Mouse (Mus musculus): ENCODE measurements at regions not wholly inside any gene's neighbourhood (a gene's known extent, or its start where the extent isn't known, plus 50 kb on each side); places are given as distances from the start of the nearest gene placed in this dataset.

DNA sequence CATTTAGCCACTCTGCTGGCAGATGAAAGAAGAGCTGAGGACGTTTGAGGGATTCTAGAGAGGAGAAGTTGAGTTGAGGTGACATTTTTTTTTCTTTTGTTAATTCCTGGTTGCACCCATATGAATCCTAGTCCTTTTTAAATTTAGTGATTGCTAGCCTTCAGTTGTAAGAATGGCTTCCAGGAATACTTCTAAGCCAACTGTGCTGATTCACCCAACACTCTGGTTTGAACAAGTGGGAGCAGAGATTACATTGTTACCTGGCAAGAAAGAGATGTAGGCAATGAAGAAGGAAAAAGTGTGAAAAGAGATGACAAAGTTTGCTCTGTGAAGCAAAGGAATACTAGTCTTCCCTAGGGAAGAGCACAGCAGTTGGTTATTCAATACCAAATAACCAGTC lies 261.1 kb upstream of the Kcnq5 start:
- DNase-seq (ENCODE audit: low spot score) = no peak

DNA sequence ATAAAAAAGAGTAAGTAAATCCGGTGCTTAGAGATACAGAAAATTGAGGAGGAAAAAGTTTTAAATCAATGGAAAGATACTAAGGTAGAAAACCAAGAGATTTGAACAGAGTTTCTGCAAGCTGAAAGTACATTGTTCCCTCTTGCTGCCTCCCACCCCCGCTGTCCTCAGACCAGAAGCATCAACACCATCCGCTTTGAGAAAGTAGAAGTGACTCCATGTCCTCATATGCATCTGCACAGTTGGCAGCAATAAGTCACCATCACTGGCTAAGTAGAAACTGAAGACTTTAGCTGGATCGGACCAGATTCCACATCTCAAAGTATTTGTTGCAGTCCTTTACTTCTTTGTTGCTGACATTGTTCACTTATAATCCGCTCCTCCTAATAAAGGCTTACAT lies 250.1 kb upstream of the Kcnq5 start:
- DNase-seq (ENCODE audit: low spot score) = no peak

DNA sequence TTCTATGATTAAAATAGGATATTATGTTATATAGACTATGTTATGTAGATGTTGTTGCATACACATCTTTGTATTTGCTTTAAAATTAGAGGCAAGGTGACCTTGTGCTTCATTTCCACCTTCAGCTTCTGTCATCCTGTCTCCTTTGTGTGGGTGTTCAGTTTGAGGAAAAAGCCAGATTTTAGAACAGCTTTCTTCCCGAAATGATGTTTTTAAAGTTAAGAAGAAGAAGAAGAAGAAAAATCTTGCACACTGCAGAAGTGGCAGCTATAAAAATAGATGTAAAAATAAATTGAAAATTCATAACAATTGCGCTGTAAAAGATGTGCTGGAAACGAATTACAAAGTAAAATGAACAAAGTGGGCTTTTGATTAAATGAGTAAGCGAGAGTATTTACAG lies 249.5 kb upstream of the Kcnq5 start:
- DNase-seq (ENCODE audit: low spot score) = peak; percentile 3

DNA sequence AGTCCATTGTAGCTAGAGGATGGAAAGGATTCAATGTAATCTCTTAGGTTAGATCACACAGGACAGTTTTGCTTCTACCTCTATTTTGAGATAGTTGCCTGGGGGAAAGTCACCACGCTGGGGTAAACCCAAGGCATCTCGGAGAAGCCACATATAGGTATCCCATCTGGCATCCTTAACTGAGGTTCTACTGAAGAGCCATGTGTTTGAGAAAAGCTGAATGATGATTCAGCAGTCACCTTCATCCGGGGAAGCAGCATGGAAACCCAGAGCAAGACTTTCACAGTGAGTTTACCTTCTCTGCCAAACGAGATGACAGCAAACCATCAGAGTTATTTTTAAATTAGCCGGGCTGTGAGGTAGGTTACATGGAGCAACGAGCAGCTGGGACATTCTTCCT lies 248.9 kb upstream of the Kcnq5 start:
- DNase-seq (ENCODE audit: low spot score) = no peak

DNA sequence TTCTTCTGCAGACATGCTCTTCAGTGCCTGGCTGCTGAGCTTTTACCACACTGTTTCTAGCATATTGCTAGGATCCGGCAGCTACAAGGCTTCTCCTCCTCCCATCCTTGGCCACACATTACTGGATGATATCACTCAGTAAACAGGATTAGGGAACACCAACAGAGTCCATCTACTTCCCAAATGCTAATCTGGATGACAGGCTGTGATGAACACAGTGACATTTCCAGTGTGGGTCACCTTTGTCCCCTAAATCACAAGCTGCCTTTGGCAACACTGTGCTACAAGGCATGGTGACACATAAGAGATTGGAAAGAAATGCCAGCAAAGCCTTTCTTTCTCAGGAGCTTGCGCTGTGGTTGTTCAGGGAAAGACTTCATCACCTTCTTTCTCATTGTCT lies 246.5 kb upstream of the Kcnq5 start:
- DNase-seq (ENCODE audit: low spot score) = no peak

DNA sequence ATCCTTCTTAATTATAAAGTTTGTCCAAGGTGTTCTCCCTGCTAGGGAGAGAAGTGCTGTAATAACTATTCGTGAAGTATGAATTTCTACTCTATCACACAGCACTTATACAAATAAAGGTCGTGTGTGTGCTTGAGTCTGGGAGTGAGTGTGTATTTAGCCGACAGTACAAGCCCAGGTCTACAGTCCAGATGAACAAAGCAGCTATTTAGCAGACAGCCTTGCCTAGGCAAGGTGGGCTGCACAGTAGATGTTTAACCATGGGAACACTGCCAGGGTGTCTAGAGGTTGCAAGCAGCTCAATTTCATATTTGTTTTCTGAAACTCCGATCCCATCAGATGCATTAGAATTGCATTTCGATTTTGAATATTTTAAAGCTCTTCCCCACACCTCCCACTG lies 245.2 kb upstream of the Kcnq5 start:
- no peak for DNase-seq (ENCODE audit: low spot score)

DNA sequence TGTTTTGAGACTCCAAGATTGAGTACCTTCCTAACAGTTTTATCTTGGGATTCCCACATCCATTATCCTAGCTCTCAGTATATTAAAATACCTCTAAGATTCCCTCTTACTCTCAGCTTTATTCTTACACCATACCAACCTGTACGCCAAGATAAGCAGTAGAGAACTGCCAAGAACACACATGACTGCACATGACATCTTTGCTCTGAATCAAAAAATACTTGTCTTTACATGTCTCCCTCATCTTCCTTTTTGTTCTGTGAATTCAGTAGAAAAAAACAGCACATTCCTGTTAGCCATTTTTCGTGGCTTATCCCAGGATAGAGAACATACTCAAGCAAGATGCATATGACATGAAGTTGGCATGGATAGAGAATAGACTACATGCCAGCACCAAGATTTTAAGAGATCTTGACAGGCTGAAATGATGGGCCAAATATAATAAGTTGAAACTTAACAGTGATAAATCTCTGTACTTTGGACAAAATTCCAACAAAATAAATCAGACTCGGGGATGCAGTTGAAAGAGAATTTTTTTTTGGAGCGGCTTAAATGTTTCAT lies 206.0 kb upstream of the Kcnq5 start:
- DNase-seq (ENCODE audit: low spot score) = no peak

DNA sequence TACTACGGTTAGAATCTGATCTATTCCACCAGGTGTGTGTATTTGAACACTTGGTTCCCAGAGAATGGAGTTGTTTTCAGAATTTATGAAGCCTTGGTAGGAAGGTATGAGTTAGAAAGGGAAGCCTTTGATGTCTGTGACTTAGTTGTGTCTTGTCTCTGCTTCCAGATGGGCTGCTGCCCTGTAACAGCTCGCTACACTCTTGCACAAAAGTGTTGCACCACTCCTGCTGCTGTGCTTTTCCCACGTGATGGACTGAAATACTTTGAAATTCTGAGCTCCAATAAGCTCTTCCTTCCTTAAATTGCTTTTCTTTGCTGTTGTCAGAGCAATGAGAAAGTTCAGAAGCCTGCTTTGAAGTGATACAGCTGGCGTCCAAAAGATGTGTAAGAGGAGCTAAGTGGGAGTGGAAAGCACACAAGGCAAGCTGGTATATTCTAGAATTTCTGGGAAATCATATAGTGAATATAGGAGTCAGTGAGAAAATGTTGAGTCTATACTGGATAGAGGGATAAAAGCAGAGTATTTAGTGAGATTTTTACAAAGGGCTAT lies 174.9 kb upstream of the Kcnq5 start:
- no peak for DNase-seq (ENCODE audit: low spot score)

DNA sequence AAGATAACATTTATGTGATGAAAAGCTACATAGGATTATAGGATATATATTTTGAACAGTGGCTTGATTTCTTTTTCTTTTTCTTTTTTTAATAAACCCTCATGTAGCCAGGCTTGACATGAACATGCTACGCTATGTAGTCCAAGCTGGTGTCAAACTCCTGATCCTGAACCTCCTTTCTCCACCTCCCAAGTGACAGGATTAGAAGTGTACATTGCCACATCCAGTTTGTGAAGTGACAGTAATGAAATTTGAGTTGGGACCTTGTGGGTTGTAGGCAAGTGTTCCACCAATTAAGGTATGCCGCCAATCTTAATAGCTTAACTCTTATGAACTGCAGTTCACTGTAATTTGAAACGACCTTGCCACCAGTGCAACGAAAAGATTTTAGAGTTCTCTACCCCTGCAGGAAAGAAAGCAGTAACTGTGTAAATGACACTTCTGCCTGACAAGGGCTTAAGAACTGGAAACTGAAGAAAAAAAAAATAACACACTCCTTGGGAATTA lies 156.6 kb upstream of the Kcnq5 start:
- DNase-seq (ENCODE audit: low spot score) = no peak

DNA sequence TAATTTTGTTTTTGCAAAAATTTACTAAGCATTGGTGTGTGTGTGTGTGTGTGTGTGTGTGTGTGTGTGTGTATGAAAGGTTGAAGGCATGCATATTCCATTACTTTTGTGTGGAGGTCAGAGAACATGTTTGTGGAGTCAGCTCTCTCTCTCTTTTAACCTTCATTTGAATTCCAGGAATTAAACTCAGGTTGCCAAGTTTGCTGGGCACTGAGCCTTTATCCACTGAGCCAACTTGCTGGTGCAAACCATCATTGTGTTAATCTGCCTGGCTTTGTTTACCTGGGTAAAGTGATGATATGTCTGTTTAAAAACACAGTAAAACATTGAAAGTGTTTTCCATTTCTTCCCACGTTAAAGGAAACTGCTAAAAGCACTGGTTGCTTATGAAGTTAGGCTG lies 154.7 kb upstream of the Kcnq5 start:
- no peak for DNase-seq (ENCODE audit: low spot score)

DNA sequence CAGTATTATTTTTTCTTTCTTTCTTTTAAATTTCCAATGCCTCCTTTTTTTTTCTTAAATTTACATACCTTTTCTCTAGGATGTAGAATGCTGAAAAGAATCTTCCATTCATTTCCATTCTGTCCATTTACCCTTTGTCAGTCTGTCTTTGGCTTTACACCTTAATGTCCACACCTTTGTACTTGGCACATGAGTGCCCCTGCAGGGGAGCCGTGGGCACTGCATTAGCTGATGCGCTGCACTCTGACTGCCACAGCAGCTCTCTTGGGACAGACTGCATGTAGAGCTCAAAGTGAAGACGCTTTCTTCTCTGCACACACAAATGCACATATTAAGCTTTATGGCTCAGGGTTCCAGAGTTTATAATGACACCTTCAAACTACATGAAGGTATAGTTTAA lies 143.8 kb upstream of the Kcnq5 start:
- no peak for DNase-seq (ENCODE audit: low spot score)

DNA sequence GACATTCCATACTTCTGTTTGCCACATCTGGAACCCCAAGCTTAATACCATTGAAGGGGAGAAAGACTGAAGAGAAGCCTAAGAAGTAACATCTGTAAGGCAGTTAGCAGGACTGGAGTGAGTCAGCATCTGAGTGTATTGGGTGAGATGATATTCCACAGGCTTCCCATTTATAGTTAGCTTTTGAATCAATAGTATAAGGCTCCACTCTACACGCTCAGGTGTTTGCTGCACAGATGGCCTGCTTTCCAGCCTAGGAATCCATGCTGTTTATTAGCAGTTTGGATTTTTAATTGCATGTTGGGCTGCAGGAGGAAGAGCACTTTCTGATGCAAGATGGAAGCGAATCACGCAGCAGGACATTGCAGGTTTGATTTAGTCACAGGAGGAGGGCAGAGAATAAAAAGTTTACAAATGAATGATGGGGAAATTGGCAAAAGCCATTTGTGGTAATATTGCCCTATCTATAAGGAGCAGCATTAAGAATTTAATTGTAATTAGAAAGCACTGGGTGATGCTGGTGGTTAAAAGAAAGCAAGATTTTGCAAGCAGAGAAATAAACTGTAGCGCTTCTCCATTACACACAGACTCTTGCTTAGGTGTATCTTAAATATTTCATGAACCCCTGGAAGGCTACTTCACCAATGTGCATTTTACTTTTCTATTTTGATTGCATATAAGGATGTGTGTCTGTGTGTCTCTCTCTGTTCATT lies 109.8 kb upstream of the Kcnq5 start:
- DNase-seq (ENCODE audit: low spot score) = no peak

DNA sequence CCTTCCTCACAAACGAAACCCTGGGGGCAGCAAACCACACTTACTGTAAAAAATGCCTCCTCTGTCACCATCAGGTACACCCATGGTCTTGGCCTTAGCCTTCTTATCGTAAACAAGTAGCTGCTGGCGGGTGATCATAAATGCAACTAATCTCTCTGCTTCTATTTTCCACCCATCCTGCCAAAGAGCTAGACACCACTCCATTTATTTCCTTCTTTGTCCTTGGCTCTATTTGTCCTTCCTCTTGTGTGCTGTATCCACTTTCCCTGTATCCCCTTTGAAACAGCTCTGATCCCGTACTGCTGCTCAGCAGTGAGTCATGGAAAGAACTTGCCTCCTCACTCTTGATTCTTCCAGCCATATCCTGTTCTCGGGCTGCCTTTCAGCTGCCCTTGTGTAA lies 108.3 kb upstream of the Kcnq5 start:
- DNase-seq (ENCODE audit: low spot score) = no peak
